Mouse (Mus musculus): ENCODE data around the gene Wdr18. TPM values are rescaled to one million over a fixed set of nuclear protein-coding genes. Genes with fewer than 3 reads are reported as not detected.

Gene Wdr18
- total and polyA plus RNA-seq, 2 experiments: 24.8 to 63.3 TPM

DNA sequence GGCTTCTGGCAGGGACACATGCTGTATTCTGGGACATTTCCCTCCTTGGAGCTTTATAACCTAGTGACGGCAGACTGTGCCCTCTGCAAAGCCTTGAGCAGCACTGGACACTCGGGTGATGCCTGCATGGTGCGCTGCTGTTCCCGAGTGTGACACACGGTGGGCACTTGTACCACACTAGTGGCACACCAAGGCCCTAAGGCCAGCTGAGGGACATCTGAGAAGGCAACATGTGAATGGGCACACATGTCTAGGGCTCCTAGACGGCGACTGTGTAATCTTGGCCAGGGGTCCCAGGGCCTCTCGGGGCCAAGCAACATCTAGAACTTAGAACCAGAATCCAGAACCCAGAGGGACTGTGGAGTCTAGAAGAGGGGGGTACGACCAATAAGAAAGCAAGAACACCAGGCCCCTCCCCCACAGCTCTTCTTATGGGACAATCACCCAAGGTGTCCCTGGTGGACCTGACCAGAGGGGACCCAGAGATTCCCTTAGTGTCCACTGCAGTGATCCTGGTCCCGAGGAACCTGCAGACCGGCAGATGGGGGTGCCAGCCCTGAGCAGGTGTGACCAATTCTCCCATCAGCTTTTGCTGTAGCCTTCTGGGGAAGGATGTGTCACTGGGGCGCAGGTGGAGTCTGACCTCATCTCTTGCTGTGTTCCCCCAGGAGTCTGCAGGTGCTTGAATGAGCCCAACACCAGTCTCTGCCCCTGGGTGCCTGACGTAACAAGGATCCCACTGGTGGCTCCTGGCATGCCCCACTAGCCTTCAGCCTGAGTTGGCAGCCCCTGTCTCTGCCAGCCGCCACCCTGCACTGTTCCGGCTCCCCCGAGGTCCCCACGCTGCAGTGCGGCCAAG lies 29.8 kb upstream of the Wdr18 start:
- peaks cover 24% of the 10 kb centered on the region for H3K4me1 ChIP-seq (ENCODE audit: control insufficient read depth, insufficient read depth, low read length)
- no peak overlapping the region for H3K9ac ChIP-seq (ENCODE audit: low read depth, low read length)
- 90% methylated on average over 18 of the region's 18 CpGs for WGBS
- no peak overlapping the region for H3K27ac ChIP-seq (replicated peaks; ENCODE audit: insufficient read depth, low read depth, low read length)
- TF ChIP-seq POLR2A (IDR thresholded peaks at IDR 0.05; ENCODE audit: extremely low read depth, insufficient read depth, low read length) (no peak), CTCF (IDR thresholded peaks at IDR 0.05; ENCODE audit: low read depth, low read length) (no peak)
- no peaks in the 10 kb centered on the region for H3K79me2 ChIP-seq (ENCODE audit: control insufficient read depth, insufficient read depth, low read length)
- H3K27me3 ChIP-seq (ENCODE audit: control insufficient read depth, insufficient read depth, low read length): no peaks in the 10 kb centered on the region
- H3K4me3 ChIP-seq (ENCODE audit: insufficient read depth, low read depth, low read length): no peak overlapping the region
- DNase-seq (ENCODE audit: extremely low read depth, low read depth, low spot score): no peak
- H3K36me3 ChIP-seq (ENCODE audit: control insufficient read depth, insufficient read depth, low read length): no peaks in the 10 kb centered on the region

DNA sequence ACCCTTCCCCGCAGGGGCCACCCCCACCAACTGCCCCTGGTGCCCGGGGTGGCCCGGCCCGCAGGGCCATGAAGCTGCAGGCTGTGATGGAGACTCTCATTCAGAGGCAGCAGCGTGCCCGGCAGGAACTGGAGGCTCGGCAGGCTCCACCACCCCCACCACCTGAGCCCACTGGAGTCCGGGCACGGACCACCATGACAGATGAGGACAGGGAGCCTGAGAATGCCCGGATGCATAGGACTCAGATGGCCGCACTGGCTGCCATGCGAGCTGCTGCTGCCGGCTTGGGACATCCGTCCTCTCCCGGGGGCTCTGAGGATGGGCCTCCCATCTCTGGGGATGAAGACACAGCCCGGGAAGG lies 29.1 kb upstream of the Wdr18 start:
- peaks cover 25% of the 10 kb centered on the region for H3K4me1 ChIP-seq (ENCODE audit: control insufficient read depth, insufficient read depth, low read length)
- TF ChIP-seq CTCF (IDR thresholded peaks at IDR 0.05; ENCODE audit: low read depth, low read length) (no peak), POLR2A (IDR thresholded peaks at IDR 0.05; ENCODE audit: extremely low read depth, insufficient read depth, low read length) (no peak)

DNA sequence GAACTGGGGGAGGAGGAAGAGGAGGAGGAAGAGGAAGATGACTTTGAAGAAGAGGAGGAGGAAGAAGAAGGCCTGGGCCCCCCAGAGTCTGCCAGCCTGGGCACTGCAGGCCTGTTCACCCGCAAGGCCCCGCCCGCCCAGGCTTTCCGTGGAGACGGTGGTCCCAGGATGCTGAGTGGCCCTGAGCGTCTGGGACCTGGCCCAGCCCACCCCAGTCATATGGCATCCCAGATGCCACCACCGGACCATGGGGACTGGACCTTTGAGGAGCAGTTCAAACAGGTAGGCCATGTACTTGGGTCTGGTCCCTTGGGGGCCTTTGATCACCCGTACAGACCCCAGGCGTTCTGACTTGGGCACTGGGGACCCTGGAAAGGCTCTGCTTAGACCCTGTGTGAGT lies 28.2 kb upstream of the Wdr18 start:
- Histone ChIP-seq H3K4me1 (ENCODE audit: control insufficient read depth, insufficient read depth, low read length) (peaks cover 29% of the 10 kb centered on the region), H3K36me3 (ENCODE audit: control insufficient read depth, insufficient read depth, low read length) (no peaks in the 10 kb centered on the region), H3K27ac (replicated peaks; ENCODE audit: insufficient read depth, low read depth, low read length) (no peak overlapping the region), H3K79me2 (ENCODE audit: control insufficient read depth, insufficient read depth, low read length) (no peaks in the 10 kb centered on the region), H3K4me3 (ENCODE audit: insufficient read depth, low read depth, low read length) (no peak overlapping the region), H3K27me3 (ENCODE audit: control insufficient read depth, insufficient read depth, low read length) (no peaks in the 10 kb centered on the region), H3K9ac (ENCODE audit: low read depth, low read length) (no peak overlapping the region)
- TF ChIP-seq CTCF (IDR thresholded peaks at IDR 0.05; ENCODE audit: low read depth, low read length) (no peak), POLR2A (IDR thresholded peaks at IDR 0.05; ENCODE audit: extremely low read depth, insufficient read depth, low read length) (no peak)
- no peak for DNase-seq (ENCODE audit: extremely low read depth, low read depth, low spot score)
- 96% methylated on average over 9 of the region's 9 CpGs for WGBS

More for the DNA sequence above, 29.1 kb upstream of the Wdr18 start:
- Histone ChIP-seq H3K4me3 (ENCODE audit: insufficient read depth, low read depth, low read length) (no peak overlapping the region), H3K9ac (ENCODE audit: low read depth, low read length) (no peak overlapping the region), H3K79me2 (ENCODE audit: control insufficient read depth, insufficient read depth, low read length) (no peaks in the 10 kb centered on the region), H3K27me3 (ENCODE audit: control insufficient read depth, insufficient read depth, low read length) (no peaks in the 10 kb centered on the region), H3K36me3 (ENCODE audit: control insufficient read depth, insufficient read depth, low read length) (no peaks in the 10 kb centered on the region), H3K27ac (replicated peaks; ENCODE audit: insufficient read depth, low read depth, low read length) (no peak overlapping the region)
- no peak for DNase-seq (ENCODE audit: extremely low read depth, low read depth, low spot score)
- 98% methylated on average over 16 of the region's 16 CpGs for WGBS

DNA sequence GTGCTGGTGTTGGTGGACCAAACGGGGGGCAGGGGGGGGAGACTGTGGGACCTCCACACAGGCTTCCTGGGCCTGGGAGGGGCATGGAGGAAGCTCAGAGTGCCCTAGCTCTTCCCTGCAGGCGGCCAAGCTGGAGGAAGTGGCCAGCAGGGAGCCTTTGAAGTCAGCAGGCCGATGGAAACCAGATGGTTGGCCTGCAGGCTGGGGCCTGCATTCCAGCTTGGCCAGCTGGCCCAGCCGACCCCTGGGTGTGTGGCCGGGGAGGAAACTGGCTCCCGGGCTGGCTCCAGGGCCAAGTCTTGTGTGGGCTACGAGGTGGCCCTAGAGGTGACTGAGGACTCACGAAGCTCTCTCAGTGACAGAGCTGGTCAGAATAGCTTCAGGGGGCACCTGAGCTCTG lies 27.2 kb upstream of the Wdr18 start:
- Histone ChIP-seq H3K4me3 (ENCODE audit: insufficient read depth, low read depth, low read length) (no peak overlapping the region), H3K79me2 (ENCODE audit: control insufficient read depth, insufficient read depth, low read length) (no peaks in the 10 kb centered on the region), H3K9ac (ENCODE audit: low read depth, low read length) (no peak overlapping the region), H3K36me3 (ENCODE audit: control insufficient read depth, insufficient read depth, low read length) (no peaks in the 10 kb centered on the region), H3K4me1 (ENCODE audit: control insufficient read depth, insufficient read depth, low read length) (peaks cover 34% of the 10 kb centered on the region), H3K27ac (replicated peaks; ENCODE audit: insufficient read depth, low read depth, low read length) (no peak overlapping the region), H3K27me3 (ENCODE audit: control insufficient read depth, insufficient read depth, low read length) (no peaks in the 10 kb centered on the region)
- TF ChIP-seq POLR2A (IDR thresholded peaks at IDR 0.05; ENCODE audit: extremely low read depth, insufficient read depth, low read length) (no peak), CTCF (IDR thresholded peaks at IDR 0.05; ENCODE audit: low read depth, low read length) (no peak)
- 42% methylated on average over 8 of the region's 8 CpGs for WGBS
- DNase-seq (ENCODE audit: extremely low read depth, low read depth, low spot score): no peak

DNA sequence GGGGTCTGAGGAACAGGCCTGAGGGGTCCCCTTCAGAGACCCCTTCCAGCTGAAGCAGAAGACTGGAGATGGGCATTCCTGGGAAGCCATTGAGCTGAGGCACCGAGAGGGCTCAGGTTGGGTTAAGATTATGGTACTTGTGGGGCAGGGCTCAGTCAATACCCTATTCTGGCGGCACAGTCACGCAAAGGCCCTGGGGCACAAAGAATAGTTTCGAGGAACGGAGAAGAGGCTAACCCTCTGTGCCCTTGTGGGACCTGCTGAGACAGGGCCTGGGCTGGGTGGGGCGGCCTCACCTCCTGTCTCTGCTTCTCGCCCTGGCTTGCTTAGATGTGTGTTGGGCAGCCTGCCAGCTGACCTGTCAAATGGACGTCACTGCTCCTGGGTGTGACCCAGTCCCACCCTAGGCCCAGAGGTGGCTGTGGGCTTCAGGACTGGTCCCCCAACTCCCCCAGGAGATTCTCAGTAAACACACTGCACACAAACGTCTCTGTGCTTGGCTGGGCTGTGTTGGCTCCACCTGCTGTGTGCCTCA lies 26.7 kb upstream of the Wdr18 start:
- no peak overlapping the region for H3K27ac ChIP-seq (replicated peaks; ENCODE audit: insufficient read depth, low read depth, low read length)

DNA sequence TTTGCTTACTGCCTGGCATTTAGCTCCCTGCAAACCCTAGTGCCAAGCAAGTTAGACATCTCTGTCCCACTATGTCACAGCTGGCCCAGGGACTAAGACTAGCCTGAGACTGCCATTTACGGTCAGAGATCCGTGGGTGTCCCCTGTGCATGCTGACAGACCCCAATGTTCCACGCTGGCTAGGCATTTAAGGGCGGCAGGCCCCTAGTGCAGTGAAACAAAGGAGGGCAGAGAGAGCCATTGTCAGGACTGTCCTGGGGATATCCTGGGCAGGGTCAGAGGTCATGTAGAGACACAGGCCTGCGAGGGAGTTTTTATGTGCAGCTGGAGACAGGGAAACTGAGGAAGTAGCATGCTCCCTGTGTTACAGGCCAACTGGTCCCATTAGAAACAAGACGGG lies 26.1 kb upstream of the Wdr18 start:
- WGBS: 40% methylated on average over 6 of the region's 6 CpGs
- Histone ChIP-seq H3K36me3 (ENCODE audit: control insufficient read depth, insufficient read depth, low read length) (no peaks in the 10 kb centered on the region), H3K4me1 (ENCODE audit: control insufficient read depth, insufficient read depth, low read length) (peaks cover 31% of the 10 kb centered on the region), H3K4me3 (ENCODE audit: insufficient read depth, low read depth, low read length) (no peak overlapping the region), H3K9ac (ENCODE audit: low read depth, low read length) (no peak overlapping the region), H3K27me3 (ENCODE audit: control insufficient read depth, insufficient read depth, low read length) (no peaks in the 10 kb centered on the region), H3K79me2 (ENCODE audit: control insufficient read depth, insufficient read depth, low read length) (no peaks in the 10 kb centered on the region; the same call in 1 of the 2 replicates), H3K27ac (replicated peaks; ENCODE audit: insufficient read depth, low read depth, low read length) (no peak overlapping the region)
- DNase-seq (ENCODE audit: extremely low read depth, low read depth, low spot score): no peak
- TF ChIP-seq CTCF (IDR thresholded peaks at IDR 0.05; ENCODE audit: low read depth, low read length): no peak
- no peak for TF ChIP-seq POLR2A (IDR thresholded peaks at IDR 0.05; ENCODE audit: extremely low read depth, insufficient read depth, low read length)

More for the DNA sequence above, 26.7 kb upstream of the Wdr18 start:
- Histone ChIP-seq H3K4me3 (ENCODE audit: insufficient read depth, low read depth, low read length) (no peak overlapping the region), H3K9ac (ENCODE audit: low read depth, low read length) (no peak overlapping the region), H3K79me2 (ENCODE audit: control insufficient read depth, insufficient read depth, low read length) (no peaks in the 10 kb centered on the region; the same call in 1 of the 2 replicates), H3K27me3 (ENCODE audit: control insufficient read depth, insufficient read depth, low read length) (no peaks in the 10 kb centered on the region), H3K4me1 (ENCODE audit: control insufficient read depth, insufficient read depth, low read length) (peaks cover 35% of the 10 kb centered on the region), H3K36me3 (ENCODE audit: control insufficient read depth, insufficient read depth, low read length) (no peaks in the 10 kb centered on the region)
- DNase-seq (ENCODE audit: extremely low read depth, low read depth, low spot score): no peak
- TF ChIP-seq POLR2A (IDR thresholded peaks at IDR 0.05; ENCODE audit: extremely low read depth, insufficient read depth, low read length) (no peak), CTCF (IDR thresholded peaks at IDR 0.05; ENCODE audit: low read depth, low read length) (no peak)
- 60% methylated on average over 9 of the region's 9 CpGs for WGBS
